Mouse (Mus musculus) G1E (cell line): ENCODE results near the gene Astn2.

Experiments
- CTCF ChIP-seq: IDR thresholded peaks from 2 replicates; pipeline ENCODE4 v1.5.1; 2012; ENCODE audit warnings: low read depth, low read length, inconsistent platforms, mixed read lengths
- GATA1 ChIP-seq: IDR thresholded peaks from 2 replicates; pipeline ENCODE4 v1.6.1; 2012; ENCODE audit warnings: borderline replicate concordance, low read length, inconsistent platforms, mixed read lengths
- GATA2 ChIP-seq: IDR thresholded peaks from 2 replicates; pipeline ENCODE4 v1.6.1; 2012; ENCODE audit warnings: low read depth, low read length, inconsistent platforms, borderline replicate concordance
- POLR2AphosphoS5 ChIP-seq: IDR thresholded peaks from 2 replicates; pipeline ENCODE4 v1.6.1; 2012; ENCODE audit warnings: low read depth, low read length, inconsistent platforms; ENCODE audit not compliant: insufficient replicate concordance
- TAL1 ChIP-seq: conservative IDR thresholded peaks from 2 replicates; pipeline ENCODE4 v1.6.1; 2012; ENCODE audit warnings: low read depth, low read length, inconsistent platforms, mixed read lengths

- TF ChIP-seq CTCF (no peak), GATA1 (no peak), TAL1 (no peak), POLR2AphosphoS5 (no peak), GATA2 (no peak)
These were observed 132.8 kb downstream of the Astn2 start for GRCm38 (mm10) chr4:66271550-66272117.
